Mouse (Mus musculus) ES-CJ7 (cell line): Measurements from ENCODE around the gene Ascc2.

ENCODE experiments used
- DNase-seq: peaks from one replicate; pipeline ENCODE4 v3.0.0; 2011; ENCODE audit warnings: low read depth, low spot score

Ascc2 gene

DNA sequence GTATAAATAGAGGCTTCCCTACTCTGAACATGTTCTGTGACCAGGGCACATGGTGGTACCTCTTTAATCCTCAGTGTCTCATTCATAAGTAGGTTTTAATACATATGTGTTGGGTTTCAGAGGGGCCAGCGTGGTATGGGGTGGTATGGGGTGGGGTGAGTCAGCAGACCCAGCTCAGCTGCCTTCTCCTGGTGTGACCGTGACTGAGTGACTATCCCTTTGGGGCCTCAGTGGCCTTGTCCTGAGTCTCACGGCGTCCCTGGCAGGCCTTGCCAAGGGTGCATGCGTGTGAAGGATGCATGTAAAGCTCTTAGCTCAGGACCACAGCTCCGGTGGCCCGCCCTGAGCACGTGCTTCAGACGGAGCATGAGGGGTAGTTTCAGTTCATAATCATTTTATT lies 82.4 kb downstream of the Ascc2 start:
- DNase-seq: no peak

DNA sequence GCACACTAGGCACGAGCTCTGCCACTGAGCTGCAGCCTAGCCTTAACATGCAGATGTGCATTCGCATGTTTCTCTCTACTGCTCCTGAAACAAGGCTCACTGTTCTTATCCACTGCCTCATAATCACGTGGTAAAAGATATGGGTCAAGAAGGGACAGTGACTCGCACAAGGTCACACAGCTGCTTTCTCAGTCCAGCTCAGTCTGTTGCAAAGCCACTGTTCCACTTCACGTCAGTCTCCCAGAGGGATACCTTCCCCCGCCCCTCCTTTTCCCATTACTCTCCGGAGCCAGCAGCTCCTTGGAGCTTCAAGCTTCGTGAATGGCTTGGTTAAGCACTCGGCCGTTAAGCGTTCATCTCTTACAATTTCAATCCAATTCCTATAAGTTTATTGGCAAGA lies 82.8 kb downstream of the Ascc2 start:
- no peak for DNase-seq

GRCm38 (mm10) chr11:4720900-4721580 lies 83.5 kb downstream of the Ascc2 start:
- DNase-seq: no peak

GRCm38 (mm10) chr11:4721728-4722127 lies 84.2 kb downstream of the Ascc2 start:
- DNase-seq: no peak

GRCm38 (mm10) chr11:4729603-4730002 lies 92.1 kb downstream of the Ascc2 start:
- DNase-seq: no peak

DNA sequence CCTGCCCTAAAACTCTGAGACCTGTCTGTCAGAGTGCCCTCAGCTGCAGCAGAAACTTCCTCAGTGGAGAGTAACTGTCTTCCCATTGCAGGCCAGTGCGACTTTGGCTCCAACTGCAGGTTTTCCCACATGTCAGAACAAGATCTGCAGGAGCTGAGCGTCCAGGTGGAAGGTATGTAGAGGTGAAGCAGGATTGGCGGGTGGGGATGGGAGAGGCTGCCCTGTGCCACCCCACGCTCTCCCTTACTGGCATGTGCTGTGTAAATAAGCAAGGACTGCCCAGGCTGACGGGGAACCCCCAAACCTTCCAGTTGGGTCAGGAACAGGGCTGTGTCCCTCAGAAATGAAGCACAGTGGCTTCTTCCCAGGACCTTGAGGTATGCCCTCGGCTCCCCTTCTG lies 92.5 kb downstream of the Ascc2 start:
- DNase-seq: no peak

GRCm38 (mm10) chr11:4730913-4731312 lies 93.4 kb downstream of the Ascc2 start:
- no peak for DNase-seq

DNA sequence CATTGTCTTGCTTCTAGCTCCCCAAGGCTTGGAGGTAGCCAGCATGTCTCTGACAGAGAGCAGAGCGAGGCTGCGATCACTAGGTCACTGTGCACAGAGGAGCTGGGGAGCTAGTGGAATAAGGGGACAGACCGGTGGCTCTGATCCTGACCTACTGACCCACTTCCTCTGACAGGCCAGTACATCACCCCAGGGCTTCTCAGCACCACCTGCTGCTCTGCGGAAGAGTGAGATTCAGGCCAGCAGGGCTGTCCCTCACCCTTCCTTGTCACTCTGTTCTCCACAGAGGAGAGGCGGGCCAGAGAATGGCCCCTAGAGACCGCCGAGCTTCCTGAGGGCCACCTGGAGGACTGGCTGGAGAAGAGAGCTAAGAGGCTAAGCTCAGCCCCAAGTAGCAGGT lies 94.2 kb downstream of the Ascc2 start:
- DNase-seq: no peak

GRCm38 (mm10) chr11:4734179-4734578 lies 96.6 kb downstream of the Ascc2 start:
- peak; percentile 63 for DNase-seq
